Mouse (Mus musculus): Measurements from ENCODE around the gene Tnfrsf1a. TPM values are rescaled to one million over a fixed set of nuclear protein-coding genes. Genes with fewer than 3 reads are reported as not detected.

Tnfrsf1a gene
- total RNA-seq, 2 experiments from 2014 or later, result 12.0 to 12.1 TPM

DNA sequence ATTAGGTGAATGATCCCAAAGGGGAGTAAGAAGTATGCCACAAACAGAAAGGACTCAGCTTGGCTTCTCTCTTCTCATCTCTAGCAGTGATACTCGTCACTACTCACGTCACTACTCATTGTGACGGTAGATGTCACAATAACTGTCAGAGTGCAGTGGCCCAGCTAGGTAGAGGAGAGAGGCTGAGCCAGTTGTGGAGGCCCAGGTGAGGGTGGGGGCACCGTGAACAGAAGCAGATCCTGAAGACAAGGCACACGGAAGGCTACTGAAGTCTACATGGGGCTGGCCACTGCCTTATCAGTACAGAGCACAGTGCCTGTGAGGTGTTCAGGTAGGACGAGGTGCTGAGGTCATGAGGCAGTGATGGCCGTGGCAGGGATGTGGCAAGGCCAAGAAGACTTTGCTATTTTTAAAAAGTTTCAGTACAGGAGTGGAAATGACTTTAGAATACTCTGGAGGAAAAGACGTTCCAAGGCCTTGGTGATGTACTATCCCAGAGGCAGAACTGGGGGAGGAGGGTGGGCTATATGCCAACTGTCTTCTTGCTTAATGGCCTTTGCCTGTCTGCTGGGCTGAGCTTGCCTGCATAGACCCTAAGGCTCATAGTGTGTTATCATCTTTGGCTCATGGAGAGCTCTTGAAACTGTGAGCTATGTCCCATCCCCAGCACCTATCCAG lies 2.3 kb downstream of the Tnfrsf1a start:
- no peak for TF ChIP-seq CTCF (conservative IDR thresholded peaks at IDR 0.05)
- DNase-seq (ENCODE audit: low spot score in 2 of 2), result no peak
- Histone ChIP-seq H3K4me3 (peak overlapping the region; percentile 62; the same call in 1 of the 2 replicates), H3K27ac (no peak overlapping the region)

DNA sequence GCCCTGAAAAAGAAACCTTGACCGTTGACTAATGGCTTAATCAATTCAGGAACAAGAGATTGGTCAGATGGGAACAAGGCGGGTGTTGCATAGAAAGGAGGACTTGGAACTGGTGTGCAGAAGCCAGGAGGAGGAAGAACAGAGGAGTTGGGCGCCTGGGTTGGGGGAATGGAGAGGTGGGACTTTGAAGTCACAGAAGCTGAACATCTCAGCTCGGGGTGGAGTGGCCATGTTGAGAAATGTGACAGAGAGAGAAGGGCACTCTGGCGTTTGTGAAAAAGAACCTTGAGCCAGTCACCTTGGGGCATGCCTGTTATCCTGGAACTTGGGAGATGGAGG lies 2.9 kb downstream of the Tnfrsf1a start:
- H3K27ac ChIP-seq, result no peak overlapping the region
- DNase-seq (ENCODE audit: low spot score in 2 of 2), result no peak
- no peak overlapping the region for H3K4me3 ChIP-seq
- TF ChIP-seq CTCF (conservative IDR thresholded peaks at IDR 0.05), result no peak

DNA sequence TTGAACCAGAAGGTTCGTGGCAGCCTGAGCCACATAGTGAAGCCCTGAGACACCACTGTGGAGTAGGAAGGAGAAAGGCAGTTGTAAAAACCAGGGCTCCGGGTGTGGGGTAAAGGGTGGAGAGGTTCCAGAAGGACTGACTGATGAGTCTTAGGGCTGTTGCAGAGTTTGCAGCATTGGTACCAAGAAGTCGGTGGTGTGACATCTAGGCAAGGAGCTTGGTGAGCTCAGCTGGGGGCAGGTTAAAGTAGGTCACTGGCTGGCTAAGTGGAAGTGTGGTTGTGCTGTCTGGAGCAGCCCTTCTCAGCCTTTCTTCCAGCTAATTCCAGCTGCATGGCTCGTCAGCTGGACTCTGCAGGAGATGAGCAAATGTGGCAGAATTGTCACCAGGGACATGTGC lies 3.6 kb downstream of the Tnfrsf1a start:
- H3K27ac ChIP-seq, result peak overlapping the region; percentile 14; the same call in 1 of the 2 replicates
- no peak for TF ChIP-seq CTCF (conservative IDR thresholded peaks at IDR 0.05)
- no peak overlapping the region for H3K4me3 ChIP-seq
- DNase-seq (ENCODE audit: low spot score in 2 of 2), result no peak

DNA sequence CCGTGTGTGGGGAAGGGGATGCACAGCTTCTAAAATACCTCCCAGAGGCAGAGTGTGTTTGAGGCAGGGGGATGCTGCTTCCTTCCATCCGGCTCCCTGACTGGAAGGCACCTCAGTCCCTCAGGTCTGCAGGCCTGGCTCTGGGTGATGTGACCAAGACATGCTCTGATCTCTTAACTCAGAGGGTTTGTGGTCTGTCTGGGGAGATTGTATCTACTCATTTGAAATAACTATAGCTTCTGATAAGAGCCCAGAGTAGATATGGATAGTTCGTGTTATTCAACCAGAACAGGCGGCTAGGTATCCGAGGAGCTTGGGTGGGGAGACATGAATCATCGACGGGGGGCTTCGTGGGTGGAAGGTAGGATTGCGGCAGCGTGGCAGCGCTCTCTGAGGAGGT lies 4.1 kb downstream of the Tnfrsf1a start:
- DNase-seq (ENCODE audit: low spot score in 2 of 2), result no peak
- Histone ChIP-seq H3K27ac (peak overlapping the region; percentile 14; the same call in 1 of the 2 replicates), H3K4me3 (no peak overlapping the region)
- TF ChIP-seq CTCF (conservative IDR thresholded peaks at IDR 0.05), result no peak

DNA sequence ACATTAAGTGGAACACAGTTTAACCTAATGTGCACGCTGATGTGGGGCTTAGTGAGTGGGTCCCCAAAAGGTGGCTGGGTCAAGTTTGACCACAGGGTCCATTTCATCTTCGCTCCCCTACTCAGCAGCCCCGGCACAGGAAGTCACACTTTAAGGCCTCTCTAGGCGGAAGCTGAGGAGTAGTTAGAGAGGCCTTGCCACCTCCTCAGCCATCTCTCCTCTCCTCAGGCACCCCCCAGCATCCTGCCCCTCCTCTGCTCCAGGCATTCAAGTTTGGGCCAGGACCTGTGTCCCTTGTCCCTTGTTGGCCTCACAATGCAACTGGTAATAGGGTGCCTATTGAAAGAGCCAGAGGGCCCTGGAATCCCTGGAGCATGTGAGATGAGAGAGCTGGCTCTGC lies 4.5 kb downstream of the Tnfrsf1a start:
- no peak overlapping the region; the same call in 1 of the 2 replicates for H3K27ac ChIP-seq
- no peak overlapping the region for H3K4me3 ChIP-seq
- TF ChIP-seq CTCF (conservative IDR thresholded peaks at IDR 0.05), result no peak
- DNase-seq (ENCODE audit: low spot score in 2 of 2), result no peak

DNA sequence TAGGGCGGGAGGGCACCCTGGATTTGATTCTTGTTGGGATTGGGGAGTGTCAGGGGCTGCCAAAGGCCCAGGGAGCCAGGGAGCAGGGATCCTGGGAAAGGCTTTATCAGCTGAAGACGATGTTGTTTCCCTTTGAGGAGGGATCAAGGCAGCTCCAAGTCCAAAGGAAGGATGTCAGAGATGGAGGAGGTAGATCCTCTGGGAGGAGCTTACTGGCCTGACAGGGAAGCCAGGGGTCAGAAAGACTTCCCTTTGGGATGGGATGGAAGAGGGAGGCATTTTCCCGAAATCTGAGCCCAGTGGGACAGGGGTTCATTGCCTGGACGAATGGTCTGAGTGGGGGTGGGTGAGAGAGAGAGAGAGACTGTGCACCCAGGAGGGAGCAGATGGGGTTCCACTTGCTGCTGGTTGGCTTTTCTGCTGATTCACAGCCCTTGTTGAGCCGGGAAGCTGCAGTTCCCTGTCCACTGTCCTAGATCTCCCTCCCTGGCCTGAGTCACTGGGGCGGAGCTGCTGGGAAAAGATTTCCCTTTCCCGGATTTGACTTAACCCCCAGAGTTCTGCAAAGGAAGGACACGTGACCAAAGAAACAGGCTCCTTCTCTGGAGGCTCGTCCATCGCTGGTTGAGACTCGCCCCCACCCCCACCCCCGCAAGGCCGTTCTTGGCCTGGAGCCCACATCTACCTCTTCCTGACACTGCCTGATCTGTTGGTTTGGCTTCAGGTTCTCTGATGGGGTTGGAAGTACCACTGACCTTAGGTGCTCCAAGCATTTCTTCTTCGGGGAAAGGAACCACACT lies 5.4 kb downstream of the Tnfrsf1a start:
- Histone ChIP-seq H3K27ac (peak overlapping the region; percentile 54), H3K4me3 (no peak overlapping the region)
- no peak for TF ChIP-seq CTCF (conservative IDR thresholded peaks at IDR 0.05)
- DNase-seq (ENCODE audit: low spot score in 2 of 2), result no peak

DNA sequence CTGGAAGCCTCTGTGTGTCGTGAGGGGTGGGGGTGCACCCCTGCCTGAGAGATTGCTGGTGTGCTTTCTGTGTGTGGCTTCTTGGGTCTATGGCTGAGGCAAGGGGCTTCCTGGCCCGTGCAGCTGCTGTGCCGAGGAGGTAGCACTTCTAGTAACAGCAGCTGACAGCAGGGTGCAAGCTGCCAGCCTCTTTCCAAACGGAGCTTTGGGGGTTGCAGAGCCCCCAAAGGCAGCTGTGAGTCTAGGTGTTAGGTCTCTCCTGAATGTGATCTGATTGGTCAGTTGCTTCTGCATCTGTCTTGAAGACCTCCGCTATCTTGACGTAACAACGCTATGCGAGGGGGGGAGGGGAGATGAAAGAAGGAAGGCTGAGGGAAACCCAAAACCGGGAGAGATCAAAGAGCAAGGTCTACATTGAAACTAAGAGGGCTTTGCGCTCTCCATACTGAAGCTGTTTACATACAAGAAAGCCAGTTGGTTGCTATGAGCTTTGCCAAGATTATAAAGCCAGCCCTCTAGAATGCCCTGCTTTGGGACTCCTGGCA lies 6.1 kb downstream of the Tnfrsf1a start:
- Histone ChIP-seq H3K27ac (peak overlapping the region; percentile 54), H3K4me3 (no peak overlapping the region)
- DNase-seq (ENCODE audit: low spot score in 2 of 2), result no peak
- TF ChIP-seq CTCF (conservative IDR thresholded peaks at IDR 0.05), result no peak

DNA sequence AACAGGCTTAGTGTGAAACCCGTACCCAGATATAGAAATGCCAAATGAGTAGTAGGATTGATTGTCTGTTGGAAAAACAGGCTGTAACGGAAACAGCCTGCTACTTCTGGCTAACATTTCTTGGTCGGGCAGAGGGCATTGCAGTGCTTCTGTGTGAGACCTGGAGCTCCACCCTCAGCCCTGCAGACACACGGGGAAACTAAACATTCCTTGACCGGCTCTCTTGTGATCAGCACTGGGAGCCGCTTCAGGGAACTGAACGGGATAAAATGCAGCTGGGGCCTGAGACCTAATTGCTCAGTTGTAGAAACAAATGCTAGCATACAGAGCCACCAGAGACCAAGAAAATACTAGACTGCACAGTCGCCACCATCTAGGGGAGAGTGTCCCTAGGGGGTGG lies 7.1 kb downstream of the Tnfrsf1a start:
- Histone ChIP-seq H3K4me3 (no peak overlapping the region), H3K27ac (no peak overlapping the region)
- DNase-seq (ENCODE audit: low spot score in 2 of 2), result no peak
- TF ChIP-seq CTCF (conservative IDR thresholded peaks at IDR 0.05), result no peak

DNA sequence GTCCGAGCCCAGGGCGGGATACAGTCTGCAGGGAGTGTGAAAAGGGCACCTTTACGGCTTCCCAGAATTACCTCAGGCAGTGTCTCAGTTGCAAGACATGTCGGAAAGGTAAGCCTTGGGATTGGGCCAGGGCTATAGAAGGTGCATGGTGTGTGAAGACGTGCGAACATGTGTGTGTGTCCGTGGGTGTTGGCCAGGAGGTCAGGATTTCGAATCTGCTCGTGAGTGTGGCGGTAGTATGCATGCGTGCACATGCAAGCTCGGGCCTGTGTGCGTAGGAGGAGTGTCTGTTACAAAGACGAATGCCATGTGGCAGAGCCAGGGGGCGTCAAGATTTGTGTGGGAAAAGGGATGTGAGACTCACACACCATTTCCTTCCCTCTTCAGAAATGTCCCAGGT lies 8.2 kb downstream of the Tnfrsf1a start:
- Histone ChIP-seq H3K4me3 (no peak overlapping the region), H3K27ac (no peak overlapping the region)
- peak in 1 of 2 experiments; percentile 18 for DNase-seq (ENCODE audit: low spot score in 2 of 2)
- TF ChIP-seq CTCF (conservative IDR thresholded peaks at IDR 0.05), result no peak

DNA sequence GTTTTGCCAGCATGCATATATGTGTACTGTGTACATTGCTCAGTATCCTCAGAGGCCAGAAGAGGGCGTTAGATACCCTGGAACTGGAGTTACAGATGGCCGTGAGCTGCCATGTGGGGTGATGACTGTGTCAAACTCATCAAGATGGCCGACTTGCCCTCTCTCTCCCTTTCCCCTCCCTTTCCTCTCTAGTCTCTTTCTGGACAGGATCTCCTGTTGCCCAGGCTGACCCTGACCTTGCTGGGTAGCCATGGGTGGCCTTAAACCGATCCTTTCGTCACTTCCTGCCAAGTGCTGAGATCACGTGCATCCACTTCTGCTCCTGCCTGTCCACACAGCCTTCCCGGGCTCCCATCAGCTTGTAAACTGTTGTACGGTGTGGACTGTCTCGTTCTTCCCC lies 10.8 kb downstream of the Tnfrsf1a start:
- no peak overlapping the region for H3K4me3 ChIP-seq
- 0 out of 2 replicates have a peak, but pooled peaks have one; percentile 28 for TF ChIP-seq CTCF (conservative IDR thresholded peaks at IDR 0.05)

DNA sequence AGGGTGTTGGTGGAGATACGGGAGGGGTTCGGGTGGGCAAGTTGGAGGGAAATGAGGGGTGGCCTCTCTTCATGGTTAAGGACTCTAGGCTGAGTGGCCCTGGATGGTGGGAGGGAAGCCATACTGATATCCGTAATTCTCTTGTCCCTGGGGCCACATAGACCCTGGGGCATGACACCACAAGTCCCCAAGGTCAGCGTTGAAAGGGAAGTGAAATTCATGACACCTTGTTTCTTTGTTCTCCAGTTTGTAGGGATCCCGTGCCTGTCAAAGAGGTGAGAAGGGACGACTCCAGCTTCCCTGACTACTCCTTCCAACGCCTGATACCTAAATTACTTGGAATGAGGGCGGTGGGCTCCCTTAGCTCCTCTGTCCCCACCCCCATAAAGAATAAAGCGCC lies 11.7 kb downstream of the Tnfrsf1a start:
- no peak overlapping the region for H3K4me3 ChIP-seq
- TF ChIP-seq CTCF (conservative IDR thresholded peaks at IDR 0.05), result no peak
- H3K27ac ChIP-seq, result no peak overlapping the region
- no peak for DNase-seq (ENCODE audit: low spot score in 2 of 2)

More for the DNA sequence above, 10.8 kb downstream of the Tnfrsf1a start:
- no peak overlapping the region for H3K27ac ChIP-seq
- DNase-seq (ENCODE audit: low spot score in 2 of 2), result no peak

DNA sequence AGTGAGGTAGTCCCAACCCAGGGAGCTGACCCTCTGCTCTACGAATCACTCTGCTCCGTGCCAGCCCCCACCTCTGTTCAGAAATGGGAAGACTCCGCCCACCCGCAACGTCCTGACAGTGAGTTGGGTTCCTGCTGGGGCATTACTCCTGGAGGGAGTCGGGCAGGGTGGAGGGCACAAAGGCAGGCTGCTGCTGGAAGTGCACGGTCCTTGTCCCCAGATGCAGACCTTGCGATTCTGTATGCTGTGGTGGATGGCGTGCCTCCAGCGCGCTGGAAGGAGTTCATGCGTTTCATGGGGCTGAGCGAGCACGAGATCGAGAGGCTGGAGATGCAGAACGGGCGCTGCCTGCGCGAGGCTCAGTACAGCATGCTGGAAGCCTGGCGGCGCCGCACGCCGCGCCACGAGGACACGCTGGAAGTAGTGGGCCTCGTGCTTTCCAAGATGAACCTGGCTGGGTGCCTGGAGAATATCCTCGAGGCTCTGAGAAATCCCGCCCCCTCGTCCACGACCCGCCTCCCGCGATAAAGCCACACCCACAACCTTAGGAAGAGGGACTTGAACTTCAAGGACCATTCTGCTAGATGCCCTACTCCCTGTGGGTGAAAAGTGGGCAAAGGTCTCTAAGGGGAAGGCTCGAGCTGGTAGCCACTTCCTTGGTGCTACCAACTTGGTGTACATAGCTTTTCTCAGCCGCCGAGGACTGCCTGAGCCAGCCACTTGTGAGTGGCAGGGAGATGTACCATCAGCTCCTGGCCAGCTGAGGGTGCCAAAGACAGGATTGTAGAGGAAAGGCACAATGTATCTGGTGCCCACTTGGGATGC lies 12.5 kb downstream of the Tnfrsf1a start:
- peak; percentile 74 for TF ChIP-seq CTCF (conservative IDR thresholded peaks at IDR 0.05)
- H3K4me3 ChIP-seq, result no peak overlapping the region
- no peak overlapping the region for H3K27ac ChIP-seq
- peak in 1 of 2 experiments; percentile 40 for DNase-seq (ENCODE audit: low spot score in 2 of 2)

DNA sequence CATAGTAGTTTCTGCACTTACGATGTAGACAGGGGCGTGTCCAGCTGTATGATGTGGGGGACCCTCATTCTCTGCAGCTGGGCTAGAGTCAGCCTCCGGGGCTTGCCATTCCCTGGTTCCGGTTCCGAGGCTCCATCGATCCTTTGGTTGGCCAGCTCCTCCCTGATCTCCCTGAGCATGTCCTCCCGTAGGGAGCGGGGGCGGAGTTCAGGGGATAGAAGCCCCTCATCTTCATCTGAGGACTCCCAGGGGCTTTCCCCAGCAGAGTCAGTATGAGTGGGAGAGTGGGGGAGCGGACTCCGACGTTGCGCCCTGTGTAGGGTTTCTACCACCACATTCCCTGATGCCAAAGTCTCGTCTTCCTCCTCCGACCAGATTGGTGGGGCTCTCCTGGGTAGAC lies 13.9 kb downstream of the Tnfrsf1a start:
- no peak overlapping the region for H3K27ac ChIP-seq
- no peak for TF ChIP-seq CTCF (conservative IDR thresholded peaks at IDR 0.05)
- DNase-seq (ENCODE audit: low spot score in 2 of 2), result no peak
- H3K4me3 ChIP-seq, result no peak overlapping the region
